Mouse (Mus musculus): ENCODE results near the gene Egfl8. TPM values are rescaled to one million over a fixed set of nuclear protein-coding genes. Genes with fewer than 3 reads are reported as not detected.

The Egfl8 gene
- polyA plus RNA-seq, 1 experiment from 2014 or later, result 8.8 TPM

DNA sequence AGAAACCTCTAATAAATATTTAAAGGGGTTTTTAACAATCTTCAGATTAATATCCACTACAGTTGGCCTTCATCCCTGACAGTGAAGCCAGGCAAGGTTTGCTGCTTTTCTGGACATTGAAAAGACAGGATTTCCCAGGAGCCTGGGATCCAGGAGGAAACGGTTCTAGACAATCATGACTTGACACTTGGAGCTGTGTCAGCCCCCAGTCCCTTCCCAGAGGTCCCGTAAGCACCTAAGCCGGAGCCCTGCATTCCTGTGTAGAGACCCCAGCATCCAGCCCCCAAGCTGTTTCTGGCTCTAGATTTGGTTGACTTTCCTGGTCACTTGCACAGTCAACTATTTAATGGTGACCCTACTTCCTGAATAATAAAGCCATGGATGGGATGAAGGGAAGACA, 42.8 kb upstream of the Egfl8 start:
- Histone ChIP-seq H3K9me3 (ENCODE audit: control insufficient read depth, low read length) (no peaks in the 10 kb centered on the region), H3K4me3 (replicated peaks; ENCODE audit: low read length) (no peak overlapping the region), H3K27ac (no peak overlapping the region), H3K9ac (no peak overlapping the region), H3K4me2 (replicated peaks) (no peak overlapping the region), H3K27me3 (ENCODE audit: control insufficient read depth, insufficient read depth, low read length) (peaks cover 15% of the 10 kb centered on the region), H3K36me3 (replicated peaks; ENCODE audit: control insufficient read depth, insufficient read depth) (peaks cover 3% of the 10 kb centered on the region; the same call in 1 of the 2 replicates), H3K4me1 (replicated peaks; ENCODE audit: control insufficient read depth, insufficient read depth, low read length) (no peaks in the 10 kb centered on the region)
- ATAC-seq (ENCODE audit: low FRiP score) (no peak), DNase-seq (ENCODE audit: low spot score) (no peak)
- WGBS, result 90% methylated on average over 3 of the region's 3 CpGs

DNA sequence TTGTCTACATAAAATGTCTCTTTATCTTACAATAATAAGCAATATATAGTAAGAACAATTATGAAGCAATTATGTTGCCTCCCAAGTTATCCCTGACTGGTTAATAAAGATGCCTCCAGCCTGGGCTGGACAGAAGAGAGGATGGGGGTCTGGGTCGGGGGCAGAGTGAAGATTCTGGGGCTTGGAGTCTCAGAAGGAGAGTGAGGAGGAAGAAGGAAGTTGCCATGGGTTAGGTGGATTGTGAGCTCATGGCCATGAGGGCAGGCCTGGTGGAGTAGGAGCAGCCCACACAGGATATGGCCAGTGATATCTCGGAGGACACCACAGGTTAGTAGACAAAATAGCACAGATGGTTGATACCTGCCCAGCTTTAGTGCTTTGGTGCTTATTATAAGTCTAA, 42.4 kb upstream of the Egfl8 start:
- Histone ChIP-seq H3K36me3 (replicated peaks; ENCODE audit: control insufficient read depth, insufficient read depth) (peaks cover 7% of the 10 kb centered on the region), H3K4me3 (replicated peaks; ENCODE audit: low read length) (no peak overlapping the region), H3K9me3 (ENCODE audit: control insufficient read depth, low read length) (no peaks in the 10 kb centered on the region), H3K9ac (no peak overlapping the region), H3K27ac (no peak overlapping the region), H3K27me3 (ENCODE audit: control insufficient read depth, insufficient read depth, low read length) (peaks cover 15% of the 10 kb centered on the region), H3K4me1 (replicated peaks; ENCODE audit: control insufficient read depth, insufficient read depth, low read length) (no peaks in the 10 kb centered on the region), H3K4me2 (replicated peaks) (no peak overlapping the region)
- WGBS, result 93% methylated on average over 2 of the region's 2 CpGs
- DNase-seq (ENCODE audit: low spot score) (no peak), ATAC-seq (ENCODE audit: low FRiP score) (no peak)

DNA sequence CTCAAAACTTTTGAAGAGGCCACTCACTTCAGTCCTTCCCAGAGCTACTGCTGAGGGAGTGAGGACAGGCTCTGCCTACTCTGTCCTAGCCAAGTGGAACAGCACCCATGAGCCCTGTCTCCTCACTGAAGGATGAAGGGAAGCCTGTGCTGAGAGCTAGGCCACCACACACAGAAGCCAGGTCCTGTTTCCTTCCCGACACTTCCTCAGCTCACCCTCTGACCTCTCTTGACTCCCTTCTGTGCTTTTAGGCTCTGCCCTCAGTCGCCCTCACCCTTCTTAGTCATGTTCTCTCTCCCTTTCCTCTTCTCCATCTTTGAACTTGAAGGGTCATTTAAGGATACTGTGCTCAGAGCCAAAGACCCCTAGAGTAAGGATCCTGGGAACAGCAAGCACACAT, 41.5 kb upstream of the Egfl8 start:
- WGBS, result 53% methylated on average over 2 of the region's 2 CpGs
- Histone ChIP-seq H3K9me3 (ENCODE audit: control insufficient read depth, low read length) (no peaks in the 10 kb centered on the region), H3K36me3 (replicated peaks; ENCODE audit: control insufficient read depth, insufficient read depth) (peaks cover 16% of the 10 kb centered on the region), H3K4me2 (replicated peaks) (no peak overlapping the region), H3K9ac (no peak overlapping the region), H3K4me3 (replicated peaks; ENCODE audit: low read length) (no peak overlapping the region), H3K27me3 (ENCODE audit: control insufficient read depth, insufficient read depth, low read length) (peaks cover 15% of the 10 kb centered on the region), H3K27ac (no peak overlapping the region), H3K4me1 (replicated peaks; ENCODE audit: control insufficient read depth, insufficient read depth, low read length) (no peaks in the 10 kb centered on the region)
- ATAC-seq (ENCODE audit: low FRiP score), result no peak
- no peak for DNase-seq (ENCODE audit: low spot score)

DNA sequence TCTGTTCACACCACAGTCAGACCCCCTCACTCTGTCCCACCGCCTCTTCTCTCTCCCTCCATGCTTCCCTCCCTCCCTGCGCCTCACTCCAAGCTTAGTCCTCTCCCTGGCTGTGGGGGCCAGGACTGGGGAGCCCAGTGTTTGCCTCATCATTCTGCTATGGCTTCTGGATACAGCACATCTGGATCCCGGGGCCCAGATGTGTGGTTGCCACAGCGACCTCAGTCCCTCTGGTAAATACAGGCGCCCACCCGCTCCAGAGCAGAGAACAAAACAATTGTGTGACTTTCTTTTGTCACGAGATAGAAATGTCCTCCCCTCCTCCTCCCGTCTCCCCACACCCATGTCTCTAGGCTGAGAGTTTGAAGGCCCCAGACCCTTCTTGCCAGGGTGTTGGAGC, 40.9 kb upstream of the Egfl8 start:
- no peak overlapping the region for H3K9ac ChIP-seq

GRCm38 (mm10) chr17:34655581-34655991, 39.8 kb upstream of the Egfl8 start:
- H3K4me2 ChIP-seq (replicated peaks), result no peak overlapping the region
- H3K27ac ChIP-seq, result 0 out of 2 replicates have a peak overlapping the region, but pooled peaks have one; percentile 26
- 63% methylated on average over 4 of the region's 4 CpGs for WGBS
- H3K9ac ChIP-seq, result no peak overlapping the region
- no peaks in the 10 kb centered on the region for H3K9me3 ChIP-seq (ENCODE audit: control insufficient read depth, low read length)
- peaks cover 4% of the 10 kb centered on the region; the same call in 1 of the 2 replicates for H3K27me3 ChIP-seq (ENCODE audit: control insufficient read depth, insufficient read depth, low read length)
- no peaks in the 10 kb centered on the region for H3K4me1 ChIP-seq (replicated peaks; ENCODE audit: control insufficient read depth, insufficient read depth, low read length)
- DNase-seq (ENCODE audit: low spot score), result no peak
- peaks cover 33% of the 10 kb centered on the region for H3K36me3 ChIP-seq (replicated peaks; ENCODE audit: control insufficient read depth, insufficient read depth)
- H3K4me3 ChIP-seq (replicated peaks; ENCODE audit: low read length), result no peak overlapping the region
- peak; percentile 38; the same call in 1 of the 2 replicates for ATAC-seq (ENCODE audit: low FRiP score)

More for the DNA sequence above, 40.9 kb upstream of the Egfl8 start:
- Histone ChIP-seq H3K4me2 (replicated peaks) (no peak overlapping the region), H3K27ac (no peak overlapping the region), H3K4me3 (replicated peaks; ENCODE audit: low read length) (no peak overlapping the region), H3K36me3 (replicated peaks; ENCODE audit: control insufficient read depth, insufficient read depth) (peaks cover 22% of the 10 kb centered on the region), H3K27me3 (ENCODE audit: control insufficient read depth, insufficient read depth, low read length) (peaks cover 15% of the 10 kb centered on the region), H3K4me1 (replicated peaks; ENCODE audit: control insufficient read depth, insufficient read depth, low read length) (no peaks in the 10 kb centered on the region), H3K9me3 (ENCODE audit: control insufficient read depth, low read length) (no peaks in the 10 kb centered on the region)
- 30% methylated on average over 8 of the region's 8 CpGs for WGBS
- no peak for ATAC-seq (ENCODE audit: low FRiP score)
- DNase-seq (ENCODE audit: low spot score), result no peak

DNA sequence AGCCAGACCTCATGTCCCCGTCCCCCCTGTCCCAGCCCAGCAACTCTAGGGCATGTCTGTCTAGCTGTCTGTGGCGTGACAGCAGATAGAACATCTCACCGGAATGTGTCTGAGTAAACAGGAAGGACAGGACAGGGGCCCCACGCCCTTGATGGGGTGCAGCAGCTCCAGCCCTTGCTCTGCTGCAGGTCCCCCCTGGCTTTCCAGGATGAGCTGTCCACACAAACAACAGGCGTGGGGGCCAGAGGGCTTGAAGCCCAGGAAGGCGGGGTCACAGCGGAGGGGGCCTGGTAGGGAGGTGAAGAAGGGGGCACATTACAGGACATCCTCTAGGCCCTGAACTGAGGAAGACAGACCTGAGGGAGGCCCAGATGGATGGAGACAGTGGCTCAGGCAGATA, 39.4 kb upstream of the Egfl8 start:
- WGBS, result 87% methylated on average over 7 of the region's 7 CpGs

GRCm38 (mm10) chr17:34654392-34654791, 38.6 kb upstream of the Egfl8 start:
- DNase-seq (ENCODE audit: low spot score) (no peak), ATAC-seq (ENCODE audit: low FRiP score) (no peak)
- 91% methylated on average over 13 of the region's 13 CpGs for WGBS
- H3K4me1 ChIP-seq (replicated peaks; ENCODE audit: control insufficient read depth, insufficient read depth, low read length), result no peaks in the 10 kb centered on the region
- peaks cover 45% of the 10 kb centered on the region for H3K36me3 ChIP-seq (replicated peaks; ENCODE audit: control insufficient read depth, insufficient read depth)
- H3K9me3 ChIP-seq (ENCODE audit: control insufficient read depth, low read length), result no peaks in the 10 kb centered on the region
- H3K27ac ChIP-seq, result no peak overlapping the region
- H3K9ac ChIP-seq, result no peak overlapping the region
- no peaks in the 10 kb centered on the region for H3K27me3 ChIP-seq (ENCODE audit: control insufficient read depth, insufficient read depth, low read length)
- no peak overlapping the region for H3K4me2 ChIP-seq (replicated peaks)
- no peak overlapping the region for H3K4me3 ChIP-seq (replicated peaks; ENCODE audit: low read length)

More for the DNA sequence above, 39.4 kb upstream of the Egfl8 start:
- no peak overlapping the region for H3K4me3 ChIP-seq (replicated peaks; ENCODE audit: low read length)
- no peak overlapping the region for H3K4me2 ChIP-seq (replicated peaks)
- no peak overlapping the region for H3K27ac ChIP-seq
- no peaks in the 10 kb centered on the region for H3K9me3 ChIP-seq (ENCODE audit: control insufficient read depth, low read length)
- H3K4me1 ChIP-seq (replicated peaks; ENCODE audit: control insufficient read depth, insufficient read depth, low read length), result no peaks in the 10 kb centered on the region
- peaks cover 37% of the 10 kb centered on the region for H3K36me3 ChIP-seq (replicated peaks; ENCODE audit: control insufficient read depth, insufficient read depth)
- DNase-seq (ENCODE audit: low spot score) (no peak), ATAC-seq (ENCODE audit: low FRiP score) (no peak)
- no peak overlapping the region for H3K9ac ChIP-seq
- H3K27me3 ChIP-seq (ENCODE audit: control insufficient read depth, insufficient read depth, low read length), result 0 out of 2 replicates have a peak, but pooled peaks cover under 1% of the 10 kb centered on the region

DNA sequence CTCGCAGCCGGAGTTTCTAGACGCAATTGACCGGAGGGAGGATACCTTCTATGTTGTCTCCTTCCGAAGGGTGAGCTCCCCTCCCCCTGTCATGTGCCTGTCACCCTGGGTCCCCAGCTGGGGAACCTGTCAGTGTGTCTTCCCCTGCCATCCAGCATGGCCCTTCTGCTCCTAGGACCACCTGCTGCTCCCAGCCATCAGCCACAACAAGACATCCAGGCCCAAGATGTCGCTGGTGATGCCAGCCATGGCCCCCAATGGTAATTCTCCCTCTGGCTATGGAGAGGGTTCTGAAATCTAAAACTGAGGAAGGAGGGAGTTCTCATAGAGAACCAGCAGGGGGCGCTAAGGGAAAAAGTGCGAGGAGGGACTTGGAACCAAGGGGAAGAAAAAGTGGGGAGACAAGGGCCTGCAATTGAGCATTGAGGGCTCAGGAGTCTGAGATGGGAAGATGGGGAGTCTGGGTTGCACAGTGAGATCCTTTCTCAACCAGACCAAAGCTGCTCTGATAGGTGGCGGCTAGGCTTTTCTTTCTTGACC, 38.0 kb upstream of the Egfl8 start:
- Histone ChIP-seq H3K9me3 (ENCODE audit: control insufficient read depth, low read length) (no peaks in the 10 kb centered on the region), H3K4me1 (replicated peaks; ENCODE audit: control insufficient read depth, insufficient read depth, low read length) (no peaks in the 10 kb centered on the region), H3K27me3 (ENCODE audit: control insufficient read depth, insufficient read depth, low read length) (no peaks in the 10 kb centered on the region), H3K4me3 (replicated peaks; ENCODE audit: low read length) (no peak overlapping the region), H3K27ac (no peak overlapping the region), H3K4me2 (replicated peaks) (no peak overlapping the region), H3K9ac (no peak overlapping the region), H3K36me3 (replicated peaks; ENCODE audit: control insufficient read depth, insufficient read depth) (peaks cover 51% of the 10 kb centered on the region)
- no peak for ATAC-seq (ENCODE audit: low FRiP score)
- peak; percentile 72 for DNase-seq (ENCODE audit: low spot score)
- 65% methylated on average over 9 of the region's 9 CpGs for WGBS

DNA sequence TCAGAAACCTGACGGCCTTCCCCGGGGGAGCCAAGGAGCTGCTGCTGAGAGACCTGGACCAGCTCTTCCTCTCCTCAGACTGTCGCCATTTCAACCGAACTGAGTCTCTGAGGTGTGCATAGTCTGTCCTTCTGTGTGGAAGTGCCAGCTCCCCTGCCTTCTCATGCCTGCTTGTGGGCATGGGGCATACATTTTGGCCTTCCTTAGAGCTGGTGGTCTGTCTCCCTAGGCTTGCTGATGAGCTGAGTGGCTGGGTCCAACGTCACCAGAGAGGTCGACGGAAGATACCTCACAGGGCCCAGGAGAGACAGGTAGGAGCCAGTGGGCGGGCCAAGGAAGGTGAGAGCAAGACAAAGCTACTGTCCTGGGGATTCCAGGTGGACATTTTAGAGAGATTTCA, 37.2 kb upstream of the Egfl8 start:
- Histone ChIP-seq H3K4me3 (replicated peaks; ENCODE audit: low read length) (no peak overlapping the region), H3K36me3 (replicated peaks; ENCODE audit: control insufficient read depth, insufficient read depth) (peaks cover 55% of the 10 kb centered on the region), H3K4me2 (replicated peaks) (no peak overlapping the region), H3K4me1 (replicated peaks; ENCODE audit: control insufficient read depth, insufficient read depth, low read length) (peaks cover 7% of the 10 kb centered on the region), H3K9me3 (ENCODE audit: control insufficient read depth, low read length) (no peaks in the 10 kb centered on the region), H3K27ac (no peak overlapping the region), H3K9ac (no peak overlapping the region), H3K27me3 (ENCODE audit: control insufficient read depth, insufficient read depth, low read length) (no peaks in the 10 kb centered on the region)
- DNase-seq (ENCODE audit: low spot score), result no peak
- 95% methylated on average over 8 of the region's 8 CpGs for WGBS
- ATAC-seq (ENCODE audit: low FRiP score), result no peak

DNA sequence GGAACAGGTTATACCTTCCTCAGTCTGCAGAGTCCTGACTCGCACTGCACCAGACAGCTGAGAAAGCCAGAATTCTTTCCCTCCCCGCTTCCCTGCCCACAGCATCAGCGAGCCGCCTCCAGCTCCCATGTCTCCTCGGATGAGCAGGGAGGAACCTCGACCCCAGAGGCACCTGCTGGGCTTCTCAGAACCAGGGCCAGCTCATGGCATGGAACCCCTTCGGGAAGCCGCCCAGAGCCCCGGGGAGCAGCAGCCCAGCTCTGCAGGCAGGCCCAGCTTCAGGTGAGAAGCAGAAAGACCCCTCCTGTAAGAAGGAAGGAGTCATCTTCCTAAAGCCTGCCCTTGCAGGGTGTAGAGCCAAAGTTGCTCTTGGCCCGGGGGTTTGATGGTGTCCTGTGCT, 36.8 kb upstream of the Egfl8 start:
- Histone ChIP-seq H3K4me3 (replicated peaks; ENCODE audit: low read length) (no peak overlapping the region), H3K9ac (no peak overlapping the region), H3K27me3 (ENCODE audit: control insufficient read depth, insufficient read depth, low read length) (no peaks in the 10 kb centered on the region), H3K4me2 (replicated peaks) (no peak overlapping the region), H3K9me3 (ENCODE audit: control insufficient read depth, low read length) (no peaks in the 10 kb centered on the region), H3K4me1 (replicated peaks; ENCODE audit: control insufficient read depth, insufficient read depth, low read length) (peaks cover 11% of the 10 kb centered on the region), H3K27ac (no peak overlapping the region), H3K36me3 (replicated peaks; ENCODE audit: control insufficient read depth, insufficient read depth) (peaks cover 55% of the 10 kb centered on the region)
- 93% methylated on average over 10 of the region's 10 CpGs for WGBS
- DNase-seq (ENCODE audit: low spot score) (no peak), ATAC-seq (ENCODE audit: low FRiP score) (no peak)

Data from hindbrain, embryonic 14.5 days (tissue).